Mouse (Mus musculus): ENCODE data around the gene Abhd2. TPM values are rescaled to one million over a fixed set of nuclear protein-coding genes. Genes with fewer than 3 reads are reported as not detected.
"Not testable (repeated sequence)": the region's sequence is repeated elsewhere in the genome, so short reads cannot be mapped to it uniquely, and the experiment has no call there.

Gene Abhd2
- polyA plus RNA-seq, 1 experiment from 2014 or later = 12.1 TPM

DNA sequence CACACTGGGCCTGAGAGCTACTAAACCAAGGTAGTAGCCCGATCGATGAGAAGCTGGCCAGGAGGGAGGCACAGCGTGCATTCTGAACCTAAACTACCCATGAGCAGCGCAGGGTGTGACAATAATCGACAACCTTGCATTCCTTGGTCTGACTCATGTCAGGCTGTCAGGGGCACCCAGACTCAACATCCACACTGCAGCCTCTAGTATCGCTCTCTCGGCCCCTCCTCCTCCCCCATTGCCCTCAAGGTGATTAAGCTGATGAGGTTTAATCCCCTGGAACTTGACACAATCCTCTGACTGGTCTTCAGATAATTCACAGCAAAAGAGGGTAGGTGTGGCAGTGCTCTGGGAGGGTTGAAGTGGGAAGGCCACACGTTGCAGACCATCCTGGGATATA, 3.6 kb upstream of the Abhd2 start:
- Histone ChIP-seq H3K9ac (no peak overlapping the region), H3K27me3 (no peaks in the 10 kb centered on the region), H3K36me3 (replicated peaks) (no peaks in the 10 kb centered on the region), H3K27ac (no peak overlapping the region), H3K9me3 (no peaks in the 10 kb centered on the region), H3K4me2 (no peak overlapping the region), H3K4me3 (replicated peaks) (no peak overlapping the region), H3K4me1 (peaks cover 16% of the 10 kb centered on the region)
- WGBS = 52% methylated on average over 8 of the region's 8 CpGs
- no peak for ATAC-seq (ENCODE audit: low FRiP score)

DNA sequence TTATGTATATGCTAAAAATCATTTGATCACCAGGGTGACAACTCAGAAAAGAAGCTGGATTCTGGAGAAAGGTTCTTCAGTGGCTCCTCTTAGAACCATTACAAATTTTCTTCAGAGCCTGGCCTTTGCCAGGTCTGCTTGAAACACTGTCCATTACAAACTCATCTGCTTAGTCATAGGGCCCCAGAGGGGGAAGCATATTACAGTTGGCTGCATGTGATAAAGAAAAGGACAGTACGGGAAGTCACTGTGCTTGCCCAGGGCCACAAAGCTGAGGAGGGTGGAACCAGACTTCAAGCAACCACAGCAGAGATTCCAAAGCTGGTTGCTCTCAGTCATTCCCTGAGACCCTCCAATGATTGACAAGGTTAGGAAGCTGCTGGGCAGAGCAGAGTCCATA, 3.1 kb upstream of the Abhd2 start:
- ATAC-seq (ENCODE audit: low FRiP score) = no peak
- no peak overlapping the region for H3K4me2 ChIP-seq
- no peak overlapping the region for H3K9ac ChIP-seq
- H3K36me3 ChIP-seq (replicated peaks) = no peaks in the 10 kb centered on the region
- no peak overlapping the region for H3K4me3 ChIP-seq (replicated peaks)
- H3K9me3 ChIP-seq = no peaks in the 10 kb centered on the region
- 70% methylated on average over 1 of the region's 1 CpGs for WGBS
- H3K27me3 ChIP-seq = no peaks in the 10 kb centered on the region
- H3K4me1 ChIP-seq = peaks cover 20% of the 10 kb centered on the region
- H3K27ac ChIP-seq = no peak overlapping the region

DNA sequence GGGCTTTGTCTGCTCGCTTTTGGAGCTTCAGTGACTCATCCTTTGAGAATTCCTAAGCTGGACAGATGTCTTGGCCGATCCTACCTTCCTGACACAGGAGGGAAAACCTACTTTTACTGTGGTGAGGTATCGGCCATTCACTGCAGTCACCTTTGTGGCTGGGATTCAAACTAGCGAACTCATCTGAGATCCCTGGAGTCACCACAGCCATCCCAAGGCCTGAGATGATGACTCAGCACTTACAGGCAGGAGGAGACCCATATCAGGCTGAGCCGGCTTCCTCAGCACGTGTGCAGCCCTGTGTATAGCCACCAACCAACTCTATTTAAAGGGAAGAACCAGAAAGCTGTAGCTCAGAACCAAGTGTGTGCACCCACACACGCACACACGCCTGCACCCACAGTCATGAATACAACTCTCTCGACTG, 2.0 kb upstream of the Abhd2 start:
- no peak overlapping the region for H3K4me2 ChIP-seq
- H3K36me3 ChIP-seq (replicated peaks) = no peaks in the 10 kb centered on the region
- no peak overlapping the region for H3K4me3 ChIP-seq (replicated peaks)
- no peak for ATAC-seq (ENCODE audit: low FRiP score)
- H3K4me1 ChIP-seq = peaks cover 31% of the 10 kb centered on the region
- H3K27me3 ChIP-seq = no peaks in the 10 kb centered on the region
- no peaks in the 10 kb centered on the region for H3K9me3 ChIP-seq
- WGBS = 84% methylated on average over 9 of the region's 9 CpGs
- H3K9ac ChIP-seq = no peak overlapping the region
- no peak overlapping the region for H3K27ac ChIP-seq

DNA sequence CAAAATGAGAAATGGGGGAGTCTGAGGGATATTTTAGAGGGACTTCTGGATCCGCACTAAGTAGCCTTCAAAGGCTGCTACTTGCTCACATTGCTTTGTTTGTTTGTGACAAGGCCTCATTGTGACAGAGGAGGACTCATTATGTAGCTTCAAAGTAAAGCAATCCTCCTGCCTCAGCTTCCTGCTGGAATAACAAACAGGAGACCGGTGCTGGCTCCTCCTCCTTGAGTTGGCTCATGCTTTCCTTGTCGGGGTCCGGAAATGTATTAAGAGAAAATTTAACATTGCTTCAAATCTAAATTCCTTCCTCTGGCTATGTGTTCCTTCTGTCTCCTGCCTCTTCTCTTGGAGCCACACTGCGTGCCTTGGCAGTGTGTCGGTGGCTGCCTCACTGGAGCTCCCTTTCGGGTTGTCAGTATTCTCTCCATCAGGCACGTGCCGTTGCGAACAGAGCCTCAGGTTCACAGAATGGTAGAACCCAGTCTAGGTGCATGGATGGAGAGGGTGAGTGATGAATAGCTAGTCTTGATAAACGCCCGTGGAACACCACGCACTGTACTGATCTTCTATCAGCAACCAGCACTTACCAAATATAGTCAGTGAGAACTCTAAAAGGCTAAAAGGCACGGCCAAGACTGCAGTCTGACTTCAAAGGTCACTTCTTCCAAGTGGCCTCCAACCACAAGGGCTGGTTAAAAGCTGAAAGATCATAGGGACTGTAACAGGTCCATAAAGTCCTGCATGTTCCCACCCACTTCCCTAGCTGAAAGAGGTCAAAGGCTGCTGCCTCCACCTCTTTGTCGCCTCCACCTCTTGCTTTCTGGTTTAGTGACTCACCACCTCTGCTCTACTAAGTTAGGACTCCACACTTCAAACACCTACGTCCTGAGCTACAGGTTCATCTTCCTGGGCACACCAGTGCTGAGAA, 874 bp upstream of the Abhd2 start:
- Histone ChIP-seq H3K4me2 (peak overlapping the region; percentile 63), H3K36me3 (replicated peaks) (no peaks in the 10 kb centered on the region), H3K27me3 (no peaks in the 10 kb centered on the region), H3K4me1 (peaks cover 37% of the 10 kb centered on the region), H3K27ac (peak overlapping the region; percentile 56), H3K9ac (peak overlapping the region; percentile 36; the same call in 1 of the 2 replicates), H3K4me3 (replicated peaks) (peak overlapping the region; percentile 38), H3K9me3 (no peaks in the 10 kb centered on the region)
- no peak for ATAC-seq (ENCODE audit: low FRiP score)
- 82% methylated on average over 16 of the region's 16 CpGs for WGBS

DNA sequence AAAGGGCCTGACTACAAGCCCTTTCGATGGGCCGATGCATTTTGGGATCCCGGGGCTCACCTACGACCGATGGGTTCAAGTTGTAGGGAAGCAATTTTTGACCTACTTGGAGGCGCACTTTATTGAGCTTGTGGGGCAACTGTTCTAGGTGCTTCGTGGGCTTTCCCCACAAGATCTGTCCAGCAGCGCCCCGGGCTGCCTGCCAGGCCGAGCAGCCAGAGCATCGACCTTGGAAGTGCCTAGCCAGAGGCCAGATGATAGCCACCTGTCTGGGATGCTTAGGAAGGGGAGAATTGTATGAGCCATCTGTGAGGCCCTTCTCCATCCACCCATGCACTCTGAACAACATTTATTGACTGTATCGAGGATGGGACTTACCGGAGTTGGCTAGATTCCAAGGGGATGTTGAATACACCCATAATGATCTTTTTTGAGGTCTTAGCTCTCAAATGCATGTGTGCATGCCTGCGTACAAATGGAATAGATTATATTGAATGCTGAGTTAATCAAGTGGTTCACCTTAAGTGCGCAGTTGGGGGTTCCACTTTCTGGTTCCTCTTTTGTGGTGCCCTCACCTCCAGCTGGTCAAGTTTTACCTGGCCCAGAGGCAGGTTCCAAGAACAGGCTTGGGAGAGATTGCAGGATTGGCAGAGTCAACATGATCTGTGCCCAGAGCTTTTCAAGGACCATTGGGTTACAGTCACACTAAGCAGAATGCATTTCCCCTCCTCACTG, 906 bp downstream of the Abhd2 start:
- Histone ChIP-seq H3K9ac (peak overlapping the region; percentile 79), H3K4me3 (replicated peaks) (peak overlapping the region; percentile 79), H3K36me3 (replicated peaks) (no peaks in the 10 kb centered on the region), H3K4me2 (peak overlapping the region; percentile 90), H3K27ac (peak overlapping the region; percentile 82), H3K27me3 (no peaks in the 10 kb centered on the region), H3K9me3 (no peaks in the 10 kb centered on the region), H3K4me1 (peaks cover 45% of the 10 kb centered on the region)
- WGBS = 17% methylated on average over 15 of the region's 15 CpGs
- no peak for ATAC-seq (ENCODE audit: low FRiP score)

DNA sequence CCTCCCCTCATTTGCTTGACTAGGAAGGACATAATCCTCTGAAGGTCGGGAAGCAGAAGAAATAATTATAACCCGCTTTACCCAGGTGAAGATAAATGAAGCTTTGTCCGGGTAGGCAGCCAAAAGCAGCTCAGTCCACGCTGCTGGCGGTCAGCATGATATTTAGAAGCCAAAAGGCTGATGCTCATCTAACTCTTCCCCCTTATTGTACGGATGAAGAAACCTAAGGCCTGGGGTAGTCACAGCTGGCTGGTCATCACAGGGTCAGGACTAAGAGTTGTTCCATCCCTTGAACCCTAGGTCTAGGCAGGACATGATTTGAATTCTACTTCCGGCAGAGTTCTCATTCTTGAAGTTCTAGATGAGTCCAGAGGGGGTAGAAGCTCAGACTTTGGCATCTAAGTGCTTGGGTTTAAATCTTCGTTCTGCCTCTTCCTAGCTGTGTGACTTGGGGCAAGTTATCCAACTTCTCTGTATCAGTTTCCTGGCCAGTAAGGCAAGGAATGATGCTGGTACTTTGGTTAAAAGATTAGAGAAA, 1.5 kb downstream of the Abhd2 start:
- Histone ChIP-seq H3K4me2 (peak overlapping the region; percentile 90), H3K27ac (no peak overlapping the region), H3K4me1 (peaks cover 50% of the 10 kb centered on the region), H3K9me3 (no peaks in the 10 kb centered on the region), H3K4me3 (replicated peaks) (peak overlapping the region; percentile 79), H3K27me3 (no peaks in the 10 kb centered on the region), H3K9ac (peak overlapping the region; percentile 79; the same call in 1 of the 2 replicates), H3K36me3 (replicated peaks) (no peaks in the 10 kb centered on the region)
- WGBS = 75% methylated on average over 8 of the region's 8 CpGs
- no peak for ATAC-seq (ENCODE audit: low FRiP score)

DNA sequence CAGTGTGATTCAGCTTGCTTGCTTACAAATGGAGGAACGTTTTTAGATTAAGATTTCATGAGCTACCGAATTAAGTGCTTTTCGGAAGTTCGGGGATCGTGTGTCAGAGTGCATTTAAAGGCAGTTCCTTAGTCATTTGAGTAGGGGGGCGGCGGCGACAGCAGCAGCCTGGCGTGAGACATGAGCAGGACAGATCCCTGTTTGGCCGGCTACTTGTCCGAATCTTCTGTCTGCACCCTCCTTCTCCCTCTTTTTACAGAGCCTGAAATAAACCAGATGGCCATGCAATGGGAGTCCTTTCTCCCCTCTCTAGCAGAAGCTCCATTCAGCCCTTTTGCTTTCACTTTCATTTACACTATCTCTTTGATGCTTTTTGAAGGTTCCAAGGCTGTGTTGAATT, 2.3 kb downstream of the Abhd2 start:
- peak overlapping the region; percentile 13 for H3K4me3 ChIP-seq (replicated peaks)
- no peaks in the 10 kb centered on the region for H3K9me3 ChIP-seq
- WGBS = 52% methylated on average over 11 of the region's 11 CpGs
- no peak for ATAC-seq (ENCODE audit: low FRiP score)
- H3K9ac ChIP-seq = no peak overlapping the region
- peaks cover 54% of the 10 kb centered on the region for H3K4me1 ChIP-seq
- H3K36me3 ChIP-seq (replicated peaks) = no peaks in the 10 kb centered on the region
- H3K27ac ChIP-seq = peak overlapping the region; percentile 31; the same call in 1 of the 2 replicates
- peak overlapping the region; percentile 90 for H3K4me2 ChIP-seq
- H3K27me3 ChIP-seq = no peaks in the 10 kb centered on the region

DNA sequence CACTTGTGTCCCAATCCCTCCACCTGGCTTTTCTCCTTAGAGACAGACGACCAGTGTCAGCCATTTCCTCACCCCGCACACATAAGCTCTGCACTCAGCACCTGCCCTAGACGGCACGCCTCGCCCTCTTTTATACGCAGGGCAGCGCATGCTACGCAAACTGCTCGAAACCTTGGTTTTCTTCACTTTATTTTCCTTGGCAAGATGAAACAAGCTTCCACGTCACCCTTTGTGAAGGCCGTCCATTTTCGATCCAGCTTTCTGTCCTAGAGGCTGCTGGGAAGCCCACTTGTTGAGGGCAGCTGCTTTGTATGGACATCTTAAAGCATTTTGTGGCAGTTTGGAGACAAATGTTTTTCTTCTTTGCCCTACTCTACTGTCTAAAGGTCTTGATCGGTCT, 5.4 kb downstream of the Abhd2 start:
- Histone ChIP-seq H3K9me3 (no peaks in the 10 kb centered on the region), H3K4me3 (replicated peaks) (no peak overlapping the region), H3K9ac (no peak overlapping the region; the same call in 1 of the 2 replicates), H3K27me3 (no peaks in the 10 kb centered on the region), H3K4me2 (peak overlapping the region; percentile 17; the same call in 1 of the 2 replicates), H3K36me3 (replicated peaks) (no peaks in the 10 kb centered on the region), H3K27ac (peak overlapping the region; percentile 58), H3K4me1 (peaks cover 62% of the 10 kb centered on the region)
- 66% methylated on average over 13 of the region's 13 CpGs for WGBS
- ATAC-seq (ENCODE audit: low FRiP score) = no peak

DNA sequence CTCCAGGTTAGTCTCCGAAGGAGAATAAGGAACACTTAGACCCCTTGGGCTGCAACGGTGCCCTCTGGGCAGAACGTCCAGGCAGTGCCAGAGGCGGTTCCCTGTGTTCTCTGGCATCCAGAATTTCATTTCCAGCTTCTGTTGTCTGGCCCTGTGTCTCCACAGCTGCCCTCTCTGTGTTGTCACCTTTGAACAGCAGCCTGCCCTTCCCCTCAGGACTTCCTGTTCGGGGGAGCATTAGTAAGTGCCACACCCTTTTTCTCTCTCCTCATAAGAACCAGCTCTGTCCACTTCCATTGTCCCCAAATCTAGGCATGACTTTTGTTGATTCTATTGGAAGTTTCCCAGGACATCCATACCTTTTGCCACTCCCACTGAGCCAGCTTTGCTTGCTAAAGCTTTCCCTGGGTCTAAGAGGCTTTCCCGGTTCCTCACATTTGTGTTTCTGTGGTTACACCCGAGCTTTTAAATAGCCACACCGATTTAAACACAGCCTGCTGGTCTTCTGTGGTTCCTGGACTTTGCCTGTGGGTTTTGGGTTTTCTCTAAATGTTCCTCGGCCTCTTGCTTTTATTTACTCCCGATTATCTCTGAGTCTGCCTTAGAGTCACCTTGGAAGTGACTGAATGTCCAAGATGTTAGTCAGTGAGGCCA, 6.5 kb downstream of the Abhd2 start:
- 70% methylated on average over 10 of the region's 10 CpGs for WGBS
- Histone ChIP-seq H3K4me3 (replicated peaks) (no peak overlapping the region), H3K4me2 (no peak overlapping the region), H3K36me3 (replicated peaks) (no peaks in the 10 kb centered on the region), H3K4me1 (peaks cover 64% of the 10 kb centered on the region), H3K9ac (no peak overlapping the region), H3K9me3 (no peaks in the 10 kb centered on the region), H3K27ac (peak overlapping the region; percentile 58), H3K27me3 (no peaks in the 10 kb centered on the region)
- no peak for ATAC-seq (ENCODE audit: low FRiP score)

DNA sequence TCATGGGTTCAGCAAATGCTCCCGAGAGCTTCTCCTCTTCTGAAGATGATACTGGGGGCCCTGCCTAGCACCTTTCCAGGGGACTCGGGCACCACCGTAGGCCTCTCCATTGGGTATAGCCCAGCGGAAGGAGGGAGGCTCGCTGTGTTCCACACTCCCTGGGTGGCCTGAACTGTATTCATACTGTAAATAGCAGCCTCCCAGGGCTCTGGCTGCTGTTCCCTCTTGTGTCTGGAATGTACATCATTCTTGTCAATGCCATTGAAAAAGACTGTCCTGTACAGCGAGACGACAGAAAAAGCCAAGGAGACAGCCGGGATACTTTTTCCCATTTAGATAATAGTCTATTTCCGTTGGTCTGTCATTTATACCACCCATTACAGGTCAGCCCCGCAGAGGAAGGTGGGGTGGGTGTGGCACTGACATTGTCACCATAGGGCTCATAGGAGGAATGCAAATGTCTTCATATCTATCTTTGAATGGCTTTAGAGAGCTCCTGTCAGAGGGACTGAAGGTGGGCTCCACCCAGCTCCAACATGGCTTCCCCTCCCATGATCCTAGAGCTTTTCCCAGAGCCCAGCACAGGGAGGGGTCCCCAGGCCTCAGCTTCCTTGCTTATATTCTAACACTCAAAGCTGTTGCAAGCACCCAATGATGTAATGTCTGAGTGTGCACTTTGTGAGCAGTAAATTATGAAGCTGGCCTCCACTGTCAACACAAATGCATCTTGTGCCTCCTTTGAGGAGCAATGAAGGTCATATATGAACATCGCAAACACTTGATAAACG, 10.1 kb downstream of the Abhd2 start:
- H3K36me3 ChIP-seq (replicated peaks) = no peaks in the 10 kb centered on the region
- H3K4me2 ChIP-seq = no peak overlapping the region
- no peak overlapping the region for H3K4me3 ChIP-seq (replicated peaks)
- no peak for ATAC-seq (ENCODE audit: low FRiP score)
- no peak overlapping the region for H3K27ac ChIP-seq
- H3K9me3 ChIP-seq = no peaks in the 10 kb centered on the region
- 85% methylated on average over 12 of the region's 12 CpGs for WGBS
- no peaks in the 10 kb centered on the region for H3K27me3 ChIP-seq
- H3K9ac ChIP-seq = no peak overlapping the region
- peaks cover 47% of the 10 kb centered on the region for H3K4me1 ChIP-seq

DNA sequence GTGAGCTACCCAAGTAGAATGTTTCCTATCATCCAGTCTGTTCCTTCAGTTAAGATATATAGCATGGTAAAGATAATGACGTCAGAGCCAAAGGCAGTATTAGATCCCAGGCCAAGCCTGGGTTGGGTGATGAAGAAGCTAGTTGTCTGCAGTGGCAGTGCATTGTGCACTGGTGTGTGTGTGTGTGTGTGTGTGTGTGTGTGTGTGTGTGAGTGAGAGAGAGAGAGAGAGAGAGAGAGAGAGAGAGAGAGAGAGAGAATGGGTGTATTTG, 10.6 kb downstream of the Abhd2 start:
- not testable (repeated sequence) for H3K4me3 ChIP-seq (replicated peaks); H3K9ac ChIP-seq; ATAC-seq (ENCODE audit: low FRiP score); H3K27me3 ChIP-seq; H3K36me3 ChIP-seq (replicated peaks); H3K27ac ChIP-seq; H3K9me3 ChIP-seq; H3K4me2 ChIP-seq
- peaks cover 41% of the 10 kb centered on the region for H3K4me1 ChIP-seq
- 88% methylated on average over 1 of the region's 1 CpGs for WGBS
